Mouse (Mus musculus) liver, embryonic 11.5 days (tissue): ENCODE data around the gene Sik2. TPM values are rescaled to one million over a fixed set of nuclear protein-coding genes. Genes with fewer than 3 reads are reported as not detected.

ENCODE experiments used
- ATAC-seq: fragments of 200-750 bp; cut with Nextera tagmentation; replicated peaks from 2 replicates; pipeline ENCODE4 v1.8.0; 2017; ENCODE audit warnings: moderate number of reproducible peaks, mild to moderate bottlenecking, moderate TSS enrichment, moderate library complexity; ENCODE audit not compliant: low FRiP score
- DNase-seq: peaks from one replicate; pipeline ENCODE4 v3.0.0-alpha.2; 2017; ENCODE audit warnings: low spot score
- H3K27ac ChIP-seq: fragments of 300-500 bp; sonication (generic); 2 replicates; pipeline ENCODE4 v1.5.1; 2014; ENCODE audit warnings: mild to moderate bottlenecking, low read depth, low read length, control low read depth
- H3K27me3 ChIP-seq: fragments of 300-500 bp; sonication (generic); replicated peaks from 2 replicates; pipeline ENCODE4 v1.6.1; 2014; ENCODE audit warnings: low read length, mixed read lengths; ENCODE audit not compliant: control insufficient read depth, insufficient read depth
- H3K36me3 ChIP-seq: fragments of 300-500 bp; sonication (generic); 2 replicates; pipeline ENCODE4 v1.6.1; 2014; ENCODE audit warnings: mild to moderate bottlenecking, low read length, moderate library complexity, mixed read lengths; ENCODE audit not compliant: control insufficient read depth, insufficient read depth
- H3K4me1 ChIP-seq: fragments of 300-500 bp; sonication (generic); replicated peaks from 2 replicates; pipeline ENCODE4 v1.6.1; 2014; ENCODE audit warnings: low read length, mixed read lengths; ENCODE audit not compliant: control insufficient read depth, insufficient read depth
- H3K4me2 ChIP-seq: fragments of 300-500 bp; sonication (generic); 2 replicates; pipeline ENCODE4 v1.6.1; 2014; ENCODE audit warnings: mild to moderate bottlenecking, control low read depth, moderate library complexity
- H3K4me3 ChIP-seq: fragments of 300-500 bp; sonication (generic); 2 replicates; pipeline ENCODE4 v1.5.1; 2014; ENCODE audit warnings: low read depth, low read length, control low read depth
- H3K9ac ChIP-seq: fragments of 300-500 bp; sonication (generic); 2 replicates; pipeline ENCODE4 v1.6.1; 2014; ENCODE audit warnings: low read depth, low read length, control low read depth
- H3K9me3 ChIP-seq: fragments of 300-500 bp; sonication (generic); 2 replicates; pipeline ENCODE4 v1.6.1; 2016; ENCODE audit warnings: low read length, inconsistent platforms, mixed read lengths; ENCODE audit not compliant: control insufficient read depth
- WGBS: fragments of 180-500 bp; shearing (Covaris S2); extraction: QIAGEN DNeasy Blood & Tissue Kit; methylation state at CpG from one replicate; pipeline ENCODE4 v1.1.7; 2014; 5-methylcytosine and 5-hydroxymethylcytosine counted together
- polyA plus RNA-seq: library from polyadenylated mRNA; unstranded; fragments of >200 nt; fragmentation: Nextera tagmentation; extraction: Ambion mirVana; gene quantifications from 2 replicates; pipeline ENCODE4 v1.2.1, GENCODE M21; 2014

The Sik2 gene
- polyA plus RNA-seq, 1 experiment from 2014 or later, result 15.8 TPM

- H3K27ac ChIP-seq, result no peak overlapping the region
- 30% methylated on average over 1 of the region's 1 CpGs for WGBS
Measured at GRCm38 (mm10) chr9:51030147-51030546, 21.3 kb upstream of the Sik2 start.

GRCm38 (mm10) chr9:51026952-51027351, 18.1 kb upstream of the Sik2 start:
- DNase-seq, result no peak

More at GRCm38 (mm10) chr9:51030147-51030546, 21.3 kb upstream of the Sik2 start:
- H3K4me1 ChIP-seq, result no peaks in the 10 kb centered on the region
- H3K4me2 ChIP-seq, result no peak overlapping the region
- DNase-seq, result no peak
- no peaks in the 10 kb centered on the region for H3K27me3 ChIP-seq
- no peaks in the 10 kb centered on the region for H3K36me3 ChIP-seq
- H3K9ac ChIP-seq, result no peak overlapping the region
- no peaks in the 10 kb centered on the region for H3K9me3 ChIP-seq
- no peak overlapping the region for H3K4me3 ChIP-seq
- no peak for ATAC-seq

DNA sequence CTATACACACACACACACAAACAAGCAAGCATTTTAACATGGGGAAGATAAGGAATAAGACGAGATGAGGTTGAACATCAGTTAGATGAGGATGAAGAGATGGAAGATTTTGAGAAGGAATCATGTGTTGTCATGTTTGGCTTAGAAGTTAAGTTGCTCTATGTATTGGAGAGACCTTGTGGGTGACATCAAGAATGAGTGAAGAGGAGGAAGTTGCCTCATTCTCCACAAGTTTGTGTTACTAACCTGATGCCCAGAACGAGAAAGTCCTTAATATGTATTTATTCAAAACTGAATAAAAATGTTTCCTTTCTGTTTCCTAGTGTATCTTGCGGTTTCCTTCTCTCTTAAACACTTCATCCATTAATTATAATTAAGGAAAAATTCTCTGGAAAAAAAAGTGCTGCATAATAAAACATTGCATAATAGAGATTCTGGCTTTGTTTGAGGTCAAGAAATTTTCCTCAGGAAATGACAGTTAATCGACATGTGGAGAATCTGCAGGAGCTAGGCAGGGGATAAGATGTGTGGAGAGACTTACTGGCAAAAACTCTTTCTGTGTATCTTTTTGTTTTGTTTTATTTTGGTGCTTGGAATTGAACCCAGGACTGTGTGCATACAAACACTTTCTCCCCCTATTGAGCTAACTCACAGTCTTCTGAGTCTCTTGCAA, 12.4 kb upstream of the Sik2 start:
- Histone ChIP-seq H3K9ac (no peak overlapping the region), H3K27me3 (no peaks in the 10 kb centered on the region), H3K4me2 (no peak overlapping the region), H3K4me1 (no peaks in the 10 kb centered on the region; the same call in 1 of the 2 replicates), H3K27ac (no peak overlapping the region), H3K36me3 (no peaks in the 10 kb centered on the region), H3K4me3 (no peak overlapping the region), H3K9me3 (no peaks in the 10 kb centered on the region)
- WGBS, result 58% methylated on average over 4 of the region's 4 CpGs
- DNase-seq (no peak), ATAC-seq (no peak)

More at GRCm38 (mm10) chr9:51026952-51027351, 18.1 kb upstream of the Sik2 start:
- no peaks in the 10 kb centered on the region for H3K36me3 ChIP-seq
- no peak overlapping the region for H3K4me3 ChIP-seq
- H3K27me3 ChIP-seq, result no peaks in the 10 kb centered on the region
- no peak for ATAC-seq
- H3K27ac ChIP-seq, result no peak overlapping the region
- WGBS, result 82% methylated on average over 1 of the region's 1 CpGs
- H3K4me1 ChIP-seq, result no peaks in the 10 kb centered on the region
- no peaks in the 10 kb centered on the region for H3K9me3 ChIP-seq
- H3K4me2 ChIP-seq, result no peak overlapping the region
- no peak overlapping the region for H3K9ac ChIP-seq

DNA sequence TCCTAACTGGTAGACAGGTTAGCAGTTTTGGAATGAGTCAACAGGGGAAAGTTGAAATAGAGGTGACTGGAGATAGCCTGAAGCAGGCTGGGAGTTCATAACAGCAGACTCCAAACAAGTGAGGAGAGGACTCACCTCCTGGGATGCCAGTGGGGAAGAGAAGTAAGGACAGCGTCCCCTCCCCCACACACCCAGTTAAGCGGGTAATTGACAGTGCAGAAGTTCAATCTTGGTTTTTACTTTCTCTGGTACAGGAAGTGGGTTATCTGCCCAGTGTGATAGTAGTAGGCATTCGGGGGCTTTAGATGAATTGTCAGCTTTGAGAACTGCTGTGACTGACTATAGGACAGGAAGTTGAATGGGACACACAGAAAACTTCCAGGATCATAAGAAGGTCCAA, 11.5 kb upstream of the Sik2 start:
- H3K9ac ChIP-seq, result no peak overlapping the region
- 23% methylated on average over 3 of the region's 3 CpGs for WGBS
- H3K4me3 ChIP-seq, result no peak overlapping the region
- DNase-seq (no peak), ATAC-seq (no peak)
- H3K4me1 ChIP-seq, result no peaks in the 10 kb centered on the region; the same call in 1 of the 2 replicates
- H3K9me3 ChIP-seq, result no peaks in the 10 kb centered on the region
- H3K4me2 ChIP-seq, result no peak overlapping the region
- H3K27me3 ChIP-seq, result no peaks in the 10 kb centered on the region
- no peaks in the 10 kb centered on the region for H3K36me3 ChIP-seq
- H3K27ac ChIP-seq, result no peak overlapping the region

DNA sequence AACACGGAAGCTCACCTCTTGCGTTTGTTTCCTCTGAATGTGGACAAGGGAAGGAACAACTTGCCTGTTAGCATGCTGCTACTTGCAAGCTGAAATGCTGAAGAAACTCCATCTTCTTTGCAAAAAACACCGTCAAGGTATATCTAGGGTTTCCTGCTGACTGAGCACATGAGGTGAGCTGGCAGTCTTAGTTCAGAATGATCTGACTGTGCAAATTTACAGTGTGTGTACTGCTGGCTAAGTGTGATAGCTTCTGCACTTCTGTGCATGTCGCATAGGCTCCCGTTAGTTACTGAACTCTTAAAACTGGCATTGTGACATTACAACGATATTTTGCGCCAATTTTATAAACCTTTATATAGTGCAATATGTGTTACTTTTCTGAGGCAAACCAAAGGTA, 10.8 kb upstream of the Sik2 start:
- DNase-seq, result no peak
- Histone ChIP-seq H3K4me1 (no peaks in the 10 kb centered on the region; the same call in 1 of the 2 replicates), H3K27ac (no peak overlapping the region), H3K36me3 (no peaks in the 10 kb centered on the region), H3K4me2 (no peak overlapping the region), H3K27me3 (no peaks in the 10 kb centered on the region), H3K4me3 (no peak overlapping the region), H3K9me3 (no peaks in the 10 kb centered on the region), H3K9ac (no peak overlapping the region)
- no peak for ATAC-seq
- 63% methylated on average over 7 of the region's 7 CpGs for WGBS

GRCm38 (mm10) chr9:51015732-51016131, 6.9 kb upstream of the Sik2 start:
- DNase-seq, result no peak
- no peak overlapping the region for H3K4me2 ChIP-seq
- no peaks in the 10 kb centered on the region for H3K27me3 ChIP-seq
- no peaks in the 10 kb centered on the region for H3K36me3 ChIP-seq
- no peak overlapping the region for H3K27ac ChIP-seq
- H3K9ac ChIP-seq, result no peak overlapping the region
- WGBS, result 40% methylated on average over 4 of the region's 4 CpGs
- no peaks in the 10 kb centered on the region; the same call in 1 of the 2 replicates for H3K4me1 ChIP-seq
- no peaks in the 10 kb centered on the region for H3K9me3 ChIP-seq
- no peak overlapping the region for H3K4me3 ChIP-seq
- no peak for ATAC-seq

DNA sequence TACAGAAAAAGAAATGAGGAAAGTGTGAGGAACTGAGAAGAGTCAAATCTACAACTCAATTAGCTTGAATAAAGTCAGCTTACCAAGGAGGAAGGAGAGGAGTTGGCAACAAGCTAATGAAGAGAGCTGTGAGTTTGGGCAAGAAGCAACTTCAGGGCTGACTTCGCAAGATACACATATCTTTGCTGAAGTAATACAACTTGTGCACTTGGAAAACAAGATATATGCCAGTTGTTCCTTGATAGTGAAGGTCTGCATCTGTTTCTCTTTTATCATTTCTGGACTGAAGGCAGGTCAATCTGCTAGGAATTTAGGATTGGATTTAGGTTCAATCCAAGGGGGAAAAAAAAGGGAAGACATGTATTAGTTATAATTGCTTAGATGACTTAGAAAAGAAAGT, 4.8 kb upstream of the Sik2 start:
- Histone ChIP-seq H3K27me3 (no peaks in the 10 kb centered on the region), H3K27ac (no peak overlapping the region), H3K9ac (no peak overlapping the region), H3K4me3 (no peak overlapping the region), H3K4me1 (no peaks in the 10 kb centered on the region), H3K9me3 (no peaks in the 10 kb centered on the region), H3K4me2 (no peak overlapping the region), H3K36me3 (no peaks in the 10 kb centered on the region)
- no peak for DNase-seq
- 68% methylated on average over 1 of the region's 1 CpGs for WGBS
- ATAC-seq, result no peak

- Histone ChIP-seq H3K4me1 (peaks cover 4% of the 10 kb centered on the region; the same call in 1 of the 2 replicates), H3K4me2 (peak overlapping the region; percentile 83), H3K27me3 (no peaks in the 10 kb centered on the region), H3K36me3 (no peaks in the 10 kb centered on the region), H3K9me3 (no peaks in the 10 kb centered on the region), H3K4me3 (peak overlapping the region; percentile 89), H3K27ac (no peak overlapping the region), H3K9ac (peak overlapping the region; percentile 65)
- WGBS, result 4% methylated on average over 6 of the region's 6 CpGs
- ATAC-seq (no peak), DNase-seq (no peak)
Measured at GRCm38 (mm10) chr9:51009656-51009950, 730 bp upstream of the Sik2 start.

GRCm38 (mm10) chr9:51008068-51008840, 619 bp downstream of the Sik2 start:
- Histone ChIP-seq H3K9me3 (no peaks in the 10 kb centered on the region), H3K4me1 (peaks cover 6% of the 10 kb centered on the region; the same call in 1 of the 2 replicates), H3K27me3 (no peaks in the 10 kb centered on the region), H3K4me3 (peak overlapping the region; percentile 89), H3K27ac (peak overlapping the region; percentile 89), H3K36me3 (no peaks in the 10 kb centered on the region), H3K9ac (peak overlapping the region; percentile 92), H3K4me2 (peak overlapping the region; percentile 93)
- ATAC-seq (peak; percentile 61), DNase-seq (no peak)
- under 1% methylated on average over 65 of the region's 65 CpGs for WGBS
